Mouse (Mus musculus): ENCODE results near the gene Nmnat2. TPM values are rescaled to one million over a fixed set of nuclear protein-coding genes. Genes with fewer than 3 reads are reported as not detected.

Gene Nmnat2
- polyA plus RNA-seq, 1 experiment: 3.2 TPM

- no peaks in the 10 kb centered on the region for H3K36me3 ChIP-seq (ENCODE audit: control insufficient read depth, insufficient read depth, low read length)
- no peaks in the 10 kb centered on the region for H3K27me3 ChIP-seq (ENCODE audit: control insufficient read depth, insufficient read depth, low read length)
- no peak for TF ChIP-seq CTCF (IDR thresholded peaks at IDR 0.05; ENCODE audit: control insufficient read depth, insufficient read depth, insufficient replicate concordance, low read depth, low read length)
- H3K4me3 ChIP-seq (ENCODE audit: control insufficient read depth, low read depth, low read length): no peak overlapping the region
- no peak overlapping the region; the same call in 1 of the 2 replicates for H3K27ac ChIP-seq (ENCODE audit: control insufficient read depth, insufficient read depth, low read depth, low read length)
- H3K4me1 ChIP-seq (ENCODE audit: control insufficient read depth, insufficient read depth, low read length): no peaks in the 10 kb centered on the region
Observed at GRCm38 (mm10) chr1:153126491-153127381, 171.9 kb downstream of the Nmnat2 start.

- Histone ChIP-seq H3K36me3 (ENCODE audit: control insufficient read depth, insufficient read depth, low read length) (no peaks in the 10 kb centered on the region), H3K27me3 (ENCODE audit: control insufficient read depth, insufficient read depth, low read length) (no peaks in the 10 kb centered on the region), H3K27ac (ENCODE audit: control insufficient read depth, insufficient read depth, low read depth, low read length) (no peak overlapping the region), H3K4me3 (ENCODE audit: control insufficient read depth, low read depth, low read length) (no peak overlapping the region), H3K4me1 (ENCODE audit: control insufficient read depth, insufficient read depth, low read length) (no peaks in the 10 kb centered on the region)
- TF ChIP-seq POLR2A (IDR thresholded peaks at IDR 0.05; ENCODE audit: control insufficient read depth, low read depth, low read length): no peak
- no peak for TF ChIP-seq CTCF (IDR thresholded peaks at IDR 0.05; ENCODE audit: control insufficient read depth, insufficient read depth, insufficient replicate concordance, low read depth, low read length)
Observed at GRCm38 (mm10) chr1:153127622-153128021, 172.8 kb downstream of the Nmnat2 start.

- Histone ChIP-seq H3K4me3 (ENCODE audit: control insufficient read depth, low read depth, low read length) (no peak overlapping the region), H3K4me1 (ENCODE audit: control insufficient read depth, insufficient read depth, low read length) (no peaks in the 10 kb centered on the region), H3K27ac (ENCODE audit: control insufficient read depth, insufficient read depth, low read depth, low read length) (no peak overlapping the region), H3K36me3 (ENCODE audit: control insufficient read depth, insufficient read depth, low read length) (no peaks in the 10 kb centered on the region), H3K27me3 (ENCODE audit: control insufficient read depth, insufficient read depth, low read length) (no peaks in the 10 kb centered on the region)
- no peak for TF ChIP-seq POLR2A (IDR thresholded peaks at IDR 0.05; ENCODE audit: control insufficient read depth, low read depth, low read length)
- no peak for TF ChIP-seq CTCF (IDR thresholded peaks at IDR 0.05; ENCODE audit: control insufficient read depth, insufficient read depth, insufficient replicate concordance, low read depth, low read length)
Observed at GRCm38 (mm10) chr1:153128780-153129179, 174.0 kb downstream of the Nmnat2 start.

- TF ChIP-seq CTCF (IDR thresholded peaks at IDR 0.05; ENCODE audit: control insufficient read depth, insufficient read depth, insufficient replicate concordance, low read depth, low read length): no peak
- TF ChIP-seq POLR2A (IDR thresholded peaks at IDR 0.05; ENCODE audit: control insufficient read depth, low read depth, low read length): no peak
- Histone ChIP-seq H3K4me1 (ENCODE audit: control insufficient read depth, insufficient read depth, low read length) (no peaks in the 10 kb centered on the region), H3K27ac (ENCODE audit: control insufficient read depth, insufficient read depth, low read depth, low read length) (no peak overlapping the region), H3K4me3 (ENCODE audit: control insufficient read depth, low read depth, low read length) (no peak overlapping the region), H3K27me3 (ENCODE audit: control insufficient read depth, insufficient read depth, low read length) (no peaks in the 10 kb centered on the region), H3K36me3 (ENCODE audit: control insufficient read depth, insufficient read depth, low read length) (no peaks in the 10 kb centered on the region)
Observed at GRCm38 (mm10) chr1:153129992-153130713, 175.4 kb downstream of the Nmnat2 start.

GRCm38 (mm10) chr1:153133865-153134781, 179.3 kb downstream of the Nmnat2 start:
- H3K27ac ChIP-seq (ENCODE audit: control insufficient read depth, insufficient read depth, low read depth, low read length): no peak overlapping the region

GRCm38 (mm10) chr1:153136647-153137046, 181.9 kb downstream of the Nmnat2 start:
- H3K36me3 ChIP-seq (ENCODE audit: control insufficient read depth, insufficient read depth, low read length): no peaks in the 10 kb centered on the region
- TF ChIP-seq POLR2A (IDR thresholded peaks at IDR 0.05; ENCODE audit: control insufficient read depth, low read depth, low read length) (no peak), CTCF (IDR thresholded peaks at IDR 0.05; ENCODE audit: control insufficient read depth, insufficient read depth, insufficient replicate concordance, low read depth, low read length) (no peak)
- H3K4me1 ChIP-seq (ENCODE audit: control insufficient read depth, insufficient read depth, low read length): no peaks in the 10 kb centered on the region
- no peak overlapping the region for H3K4me3 ChIP-seq (ENCODE audit: control insufficient read depth, low read depth, low read length)
- H3K27ac ChIP-seq (ENCODE audit: control insufficient read depth, insufficient read depth, low read depth, low read length): no peak overlapping the region
- H3K27me3 ChIP-seq (ENCODE audit: control insufficient read depth, insufficient read depth, low read length): no peaks in the 10 kb centered on the region

More at GRCm38 (mm10) chr1:153133865-153134781, 179.3 kb downstream of the Nmnat2 start:
- H3K36me3 ChIP-seq (ENCODE audit: control insufficient read depth, insufficient read depth, low read length): no peaks in the 10 kb centered on the region
- TF ChIP-seq CTCF (IDR thresholded peaks at IDR 0.05; ENCODE audit: control insufficient read depth, insufficient read depth, insufficient replicate concordance, low read depth, low read length): no peak
- TF ChIP-seq POLR2A (IDR thresholded peaks at IDR 0.05; ENCODE audit: control insufficient read depth, low read depth, low read length): no peak
- no peaks in the 10 kb centered on the region for H3K4me1 ChIP-seq (ENCODE audit: control insufficient read depth, insufficient read depth, low read length)
- no peaks in the 10 kb centered on the region for H3K27me3 ChIP-seq (ENCODE audit: control insufficient read depth, insufficient read depth, low read length)
- H3K4me3 ChIP-seq (ENCODE audit: control insufficient read depth, low read depth, low read length): no peak overlapping the region

Data from testis, adult 2 months (tissue).